Mouse (Mus musculus) mouse embryonic stem cell (cell line): ENCODE data around the gene Fam160a1.

Experiments used
- in situ Hi-C, 2 experiments: fragments of 300-500 bp; cut with MboI; formaldehyde crosslinking; loops; 1 replicate in 1 of 2; 3 replicates in 1 of 2; pipeline ENCODE4 v1.14.3; 2019 to 2020; ENCODE audit warnings: low sequenced_read_pairs in 2 of 2, low pct_unique_long_range_greater_than_20kb in 1 of 2, mixed read lengths in 1 of 2; ENCODE audit not compliant: unreplicated experiment in 1 of 2

Fam160a1 gene

DNA sequence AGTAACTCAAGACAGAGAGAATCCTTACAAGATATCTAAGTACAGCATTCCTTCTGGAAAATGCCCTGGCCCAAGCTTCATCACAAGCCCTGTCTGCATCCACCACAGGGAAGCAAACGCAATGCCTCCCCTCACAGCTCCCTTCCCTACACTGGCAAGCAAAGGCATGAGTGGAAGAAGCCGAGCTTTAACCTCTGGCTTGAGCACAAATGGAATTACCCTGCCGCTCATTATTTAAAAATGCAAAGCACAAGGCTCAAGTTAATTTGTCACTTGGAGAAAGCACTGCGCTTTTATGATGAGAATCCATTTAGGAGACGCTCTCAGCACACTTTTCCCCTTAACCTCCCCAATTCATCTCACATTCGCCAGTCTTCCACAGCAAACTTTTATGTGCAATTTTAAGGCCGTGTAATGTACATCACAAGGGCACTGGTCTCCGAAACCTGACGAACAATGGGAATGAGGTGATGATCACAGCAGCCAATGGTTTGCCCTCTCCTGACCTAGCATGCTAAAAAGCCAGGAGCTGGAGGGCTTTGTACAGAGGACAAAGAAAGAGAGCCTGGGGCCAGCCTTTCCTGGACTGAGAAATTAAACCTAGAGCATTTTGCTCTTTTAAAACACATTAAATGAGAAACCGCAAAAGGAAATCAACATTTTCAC, 15.5 kb upstream of the Fam160a1 start:
- in situ Hi-C loops: no loop called here

DNA sequence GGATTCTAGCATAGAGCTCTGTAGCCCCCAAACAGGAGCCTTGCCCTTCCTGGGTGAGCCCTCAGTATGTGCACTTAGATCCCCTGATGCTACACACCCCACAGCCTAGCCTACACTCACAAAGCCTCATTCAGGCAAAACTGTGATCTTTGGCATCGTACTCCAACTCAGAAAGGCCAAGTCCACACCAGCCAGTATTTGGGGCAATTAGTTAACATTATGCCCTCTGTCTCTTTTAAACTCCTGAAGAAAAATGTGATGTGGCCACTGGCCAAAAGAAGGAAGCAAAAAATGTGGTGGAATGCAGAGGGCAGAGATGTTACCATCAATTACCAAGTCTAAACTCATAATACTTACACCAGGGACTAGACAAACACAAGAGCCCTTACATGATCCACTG, 14.7 kb upstream of the Fam160a1 start:
- in situ Hi-C loops: no loop called here

DNA sequence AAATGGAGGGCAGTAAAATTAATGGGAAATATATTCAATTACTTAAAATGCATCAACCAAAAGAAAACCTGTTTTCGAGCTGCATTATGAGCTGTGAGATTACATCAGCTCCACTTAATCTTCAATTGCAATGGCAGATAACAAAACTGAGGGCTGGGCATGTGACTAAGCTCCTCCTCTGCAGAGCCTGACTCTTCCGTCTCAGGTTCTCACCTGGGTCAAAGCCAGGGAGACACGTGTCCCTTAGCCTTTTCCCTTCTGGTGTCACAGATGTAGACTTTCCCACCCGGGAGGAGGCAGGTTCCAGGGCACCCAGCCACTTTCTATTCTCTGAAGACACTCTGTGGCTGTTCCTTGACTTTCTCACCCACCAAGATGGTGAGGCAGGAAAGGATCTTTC, 12.0 kb upstream of the Fam160a1 start:
- in situ Hi-C loops: no loop called here

DNA sequence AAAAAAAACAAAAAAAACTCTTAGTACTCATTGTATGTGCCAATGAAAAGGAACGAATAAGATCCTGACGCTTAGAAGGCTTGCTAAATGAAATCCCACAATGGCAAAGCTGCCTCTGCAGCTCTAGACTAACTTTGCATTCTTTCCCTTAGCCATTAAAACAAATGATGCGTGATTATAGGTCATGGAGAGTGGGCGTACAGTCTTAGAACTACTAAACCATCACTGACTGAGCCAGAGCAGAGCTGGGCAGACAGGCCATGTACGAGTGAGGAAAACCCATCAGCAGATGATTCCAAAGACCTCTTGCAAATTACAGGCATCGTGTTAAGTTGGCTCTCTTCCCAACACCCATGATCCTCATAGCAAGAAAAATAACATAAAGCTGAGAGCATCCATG, 10.7 kb upstream of the Fam160a1 start:
- in situ Hi-C loops: no loop called here

DNA sequence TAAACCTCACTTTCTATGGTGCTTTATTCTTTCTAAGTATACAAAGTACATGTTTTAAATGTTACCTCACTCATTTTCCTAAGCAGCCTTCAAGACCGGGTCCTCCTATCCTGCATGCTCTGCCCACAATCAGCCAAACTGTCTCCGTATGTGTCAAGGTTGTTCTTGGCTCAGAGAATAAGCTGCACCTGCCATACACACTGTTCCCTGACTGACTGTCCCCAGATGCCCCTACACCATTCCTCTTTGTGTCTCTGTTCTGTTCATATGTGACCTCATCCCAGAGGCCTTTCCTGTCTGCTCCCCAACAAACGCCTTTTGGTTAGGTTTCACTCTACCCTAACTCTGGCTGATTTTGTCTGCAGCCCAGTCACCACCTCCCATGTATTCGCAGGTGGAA, 10.2 kb upstream of the Fam160a1 start:
- in situ Hi-C loops: no loop called here

DNA sequence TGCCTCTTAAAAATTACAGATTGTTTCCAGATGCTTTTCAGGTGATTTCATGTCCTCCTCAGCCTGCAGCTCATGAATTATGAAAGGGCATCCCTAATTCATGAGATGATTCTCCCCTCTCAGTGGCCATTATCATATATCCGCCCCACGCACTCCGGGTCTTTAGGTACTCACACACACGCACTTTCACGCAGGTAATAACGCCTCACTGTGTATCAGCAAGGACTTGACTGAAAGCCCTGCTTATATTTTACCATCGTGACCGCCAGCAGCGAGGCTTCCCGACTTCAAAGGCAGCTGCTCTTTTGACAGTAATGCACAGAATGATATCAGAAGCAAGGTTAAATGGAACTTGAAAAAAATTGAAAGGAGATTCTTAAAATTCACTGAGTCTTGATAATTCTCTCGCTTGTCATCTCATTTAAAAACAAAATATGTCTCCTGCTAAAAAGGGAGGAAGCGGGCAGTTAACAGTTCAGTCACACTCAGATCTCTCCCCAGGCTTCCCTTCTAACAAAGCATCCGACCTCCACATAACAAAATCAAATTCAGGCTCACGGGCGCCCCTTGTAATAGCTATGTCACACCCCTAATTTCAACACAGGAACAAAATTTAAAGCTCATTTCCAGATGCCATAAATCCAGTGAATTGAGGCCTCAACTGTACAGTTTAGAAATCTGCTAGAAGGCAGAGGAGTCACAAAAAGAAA, 3.9 kb upstream of the Fam160a1 start:
- in situ Hi-C loops: no loop called here

DNA sequence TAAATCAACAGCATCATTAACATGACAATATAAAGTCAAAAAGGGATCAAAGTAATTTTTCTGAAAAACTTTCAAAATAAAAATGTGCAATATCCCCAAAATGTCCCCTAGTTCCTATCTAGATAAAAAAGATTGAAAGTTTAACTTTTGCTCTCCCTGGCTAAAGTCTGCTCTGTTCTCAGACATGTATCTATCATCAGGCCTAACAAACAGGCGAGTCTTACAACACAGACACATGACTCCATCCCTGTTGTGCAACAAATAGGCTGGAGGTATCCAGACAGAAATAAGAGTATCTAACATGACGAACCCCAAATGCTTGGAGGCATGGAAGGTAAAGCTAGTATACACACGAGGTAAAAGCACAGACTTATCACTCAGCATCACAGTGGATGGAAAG, 2.2 kb upstream of the Fam160a1 start:
- in situ Hi-C loops: no loop called here

DNA sequence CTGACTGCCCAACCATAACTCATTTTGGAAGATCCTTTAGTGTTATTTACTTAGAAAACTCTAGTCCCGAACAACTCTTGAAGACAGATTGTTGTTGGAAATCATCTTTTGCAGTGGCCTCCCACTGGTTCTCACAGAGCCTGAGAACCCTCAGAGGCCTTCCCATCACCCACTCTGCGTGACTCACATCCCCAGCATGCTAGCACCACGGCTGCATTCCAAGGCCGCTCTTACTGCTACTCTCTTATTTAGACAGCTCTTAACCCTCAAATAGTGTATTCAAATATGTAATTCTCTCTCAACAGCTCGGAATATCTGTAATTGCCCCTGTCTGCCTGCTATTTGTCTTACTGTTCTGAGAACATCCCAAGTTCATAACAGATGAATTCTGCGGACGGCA, 2.9 kb downstream of the Fam160a1 start:
- in situ Hi-C loops: no loop called here

DNA sequence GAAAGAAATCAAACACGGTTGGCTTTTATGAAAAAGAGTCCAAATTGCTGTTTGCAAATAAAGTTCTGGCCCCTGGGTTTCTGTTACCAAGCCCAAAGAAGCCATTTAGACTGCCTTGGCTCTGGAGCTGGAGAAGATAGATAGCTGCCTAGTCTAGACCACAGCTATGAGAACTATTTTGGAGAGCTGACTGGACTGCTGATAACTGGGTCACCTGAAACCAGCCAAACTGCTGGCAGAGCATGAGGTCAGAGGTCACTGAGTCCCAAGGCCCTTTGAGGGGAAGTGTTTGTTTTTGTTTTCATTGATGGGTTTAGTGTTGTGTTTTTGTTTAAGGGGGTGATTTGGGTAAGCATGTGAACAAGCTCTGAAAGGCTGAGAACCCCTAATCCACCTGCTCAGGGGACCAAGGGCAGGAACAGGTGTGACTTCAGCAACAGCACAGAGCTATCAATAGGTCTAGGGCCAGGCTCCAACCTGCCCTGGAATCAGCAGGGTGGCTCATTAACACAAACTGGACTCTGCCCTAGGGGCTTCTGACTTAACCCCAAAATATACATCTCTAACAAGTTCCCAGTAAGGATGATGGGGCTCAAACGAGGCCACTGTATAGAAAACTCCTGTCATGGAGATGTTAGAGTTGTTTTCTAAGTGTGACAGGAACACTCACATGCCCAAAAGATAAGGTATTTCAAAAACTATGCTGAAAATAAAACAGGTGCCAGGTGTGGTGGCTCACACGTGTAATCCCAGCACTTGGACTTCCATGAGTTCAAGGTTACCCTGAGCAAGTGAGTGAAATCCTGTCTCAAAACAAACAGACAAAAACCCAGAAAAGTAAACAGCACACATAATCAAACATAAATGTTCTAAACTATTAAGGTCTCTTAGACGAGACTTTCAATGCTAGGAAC, 3.7 kb downstream of the Fam160a1 start:
- in situ Hi-C loops: no loop called here

DNA sequence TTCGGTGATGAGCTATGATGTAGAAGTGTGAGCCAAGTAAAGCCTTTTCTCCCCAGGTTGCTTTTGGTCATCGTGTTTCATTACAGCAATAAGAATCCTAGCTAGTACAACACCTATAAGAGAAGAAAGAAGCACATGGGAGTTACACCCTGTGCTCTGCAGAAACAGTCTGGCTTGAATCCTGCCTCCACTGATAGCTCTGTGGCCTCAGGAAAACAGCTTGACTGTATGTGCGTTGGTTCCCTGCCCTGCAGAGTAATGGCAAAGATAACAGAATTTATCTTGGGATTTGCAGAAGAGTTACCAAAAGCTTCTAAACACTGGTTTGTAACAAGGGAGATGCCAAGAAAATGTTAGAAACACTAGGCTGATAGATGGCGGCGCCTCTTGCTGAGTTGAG, 5.1 kb downstream of the Fam160a1 start:
- in situ Hi-C loops: no loop called here

DNA sequence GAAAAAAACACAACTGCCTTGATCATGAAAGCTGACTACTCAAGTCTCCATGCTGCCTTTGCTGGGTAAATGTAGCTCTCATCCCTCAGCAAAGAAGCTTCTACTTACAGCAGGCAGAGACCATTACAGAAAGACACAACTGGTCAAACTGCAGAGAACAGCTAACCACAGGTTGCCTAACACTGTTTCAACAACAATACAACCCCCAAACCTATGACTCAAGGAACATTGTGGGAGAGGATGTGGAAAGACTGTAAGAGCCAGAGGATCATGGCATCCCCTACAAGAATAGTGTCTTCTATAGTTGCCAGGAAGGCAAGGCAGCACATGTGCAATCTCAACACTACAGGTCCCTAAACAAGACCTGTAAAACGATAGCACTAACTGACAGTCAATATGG, 23.9 kb downstream of the Fam160a1 start:
- in situ Hi-C loops: no loop called here

DNA sequence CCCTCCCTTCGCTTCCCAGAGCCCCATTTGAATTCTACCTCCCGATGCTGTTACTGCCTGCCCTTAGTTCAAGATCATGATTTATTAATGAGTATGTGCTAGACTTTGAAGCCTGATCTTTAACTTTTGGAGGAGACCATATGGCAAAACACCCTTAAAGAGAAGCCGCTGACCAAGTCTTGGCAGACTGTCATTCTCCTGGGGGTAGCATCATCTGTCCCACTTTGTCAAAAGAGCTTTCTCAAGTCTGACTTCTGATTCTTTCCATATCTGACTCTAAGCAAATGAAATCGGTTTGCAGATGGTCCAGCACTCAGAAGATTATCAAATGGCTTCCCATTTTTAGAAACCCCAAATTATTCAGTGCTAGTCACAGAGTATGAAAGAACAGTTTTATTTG, 27.3 kb downstream of the Fam160a1 start:
- in situ Hi-C loops: no loop called here

DNA sequence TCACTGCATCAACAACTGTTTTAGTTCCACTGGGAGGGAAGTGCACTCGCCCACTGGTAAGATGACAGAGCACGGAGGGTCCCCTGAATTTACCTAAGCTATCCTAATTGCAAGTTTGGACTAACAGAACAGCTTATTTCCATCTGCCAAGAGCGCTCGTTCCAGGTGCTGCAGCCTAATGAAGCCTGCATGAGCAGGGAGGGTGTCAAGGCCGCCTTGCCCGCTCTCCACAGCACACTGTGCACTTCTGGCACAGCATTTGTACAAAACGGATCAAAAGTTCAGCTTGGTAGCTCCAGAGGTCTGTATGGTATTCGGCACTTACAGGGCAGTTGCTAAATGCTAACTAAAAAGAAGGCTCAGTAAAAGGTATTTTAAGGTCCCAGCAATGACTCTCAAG, 30.6 kb downstream of the Fam160a1 start:
- in situ Hi-C loops: no loop called here

DNA sequence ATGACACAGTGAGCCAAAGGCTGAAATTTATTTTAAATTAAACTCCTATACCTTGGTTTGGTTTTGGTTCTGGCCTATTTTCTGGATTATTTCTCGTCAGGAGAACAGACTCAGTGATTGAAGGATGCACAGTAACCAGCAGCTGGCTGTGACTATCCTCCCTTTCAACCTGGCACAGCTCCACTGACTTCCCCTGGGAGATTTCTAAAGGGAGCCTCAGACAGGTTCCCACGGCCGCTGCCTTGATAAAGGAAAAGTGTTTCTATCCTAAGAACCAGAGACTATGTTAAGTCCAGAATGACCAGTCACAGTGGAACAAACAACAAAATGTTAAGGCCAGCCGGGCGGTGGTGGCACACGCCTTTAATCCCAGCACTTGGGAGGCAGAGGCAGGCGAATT, 36.2 kb downstream of the Fam160a1 start:
- in situ Hi-C loops: no loop called here

DNA sequence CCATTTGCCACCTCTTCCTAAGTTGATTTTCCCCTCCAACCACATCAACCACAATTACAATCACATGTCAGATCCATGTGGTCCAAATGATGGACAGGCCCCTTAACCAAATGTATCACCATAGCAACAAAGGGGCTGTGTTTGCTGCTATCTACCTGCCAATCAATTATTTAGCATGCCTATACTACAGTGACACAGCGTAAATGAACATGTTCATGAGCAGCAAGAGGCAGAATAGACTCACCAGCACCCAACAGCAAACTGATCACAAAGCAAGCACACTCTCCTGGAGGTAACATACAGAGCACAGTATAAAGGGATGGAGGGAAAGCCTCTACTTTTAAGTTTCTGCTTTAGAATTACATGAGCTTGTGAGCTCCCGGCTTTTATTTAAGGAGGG, 36.8 kb downstream of the Fam160a1 start:
- in situ Hi-C loops: no loop called here

DNA sequence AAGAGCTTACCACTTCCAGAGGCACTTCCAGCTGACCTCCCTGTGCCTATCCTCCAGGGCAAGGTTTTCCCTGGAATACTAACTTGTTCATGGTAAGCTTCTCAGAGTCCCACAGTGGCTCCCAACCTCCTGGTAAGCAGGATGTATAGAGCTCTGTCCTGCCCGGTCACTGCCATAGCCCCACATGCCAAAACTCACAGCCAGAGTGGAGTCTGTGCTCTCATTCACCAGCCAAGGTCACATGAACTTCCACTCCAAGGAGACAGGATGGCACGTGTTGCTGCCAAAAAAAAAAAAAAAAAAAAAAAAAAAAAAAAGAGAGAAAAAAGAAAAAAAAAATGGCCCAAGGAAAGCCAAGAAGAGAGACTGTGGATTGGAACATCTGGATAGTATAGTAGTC, 39.2 kb downstream of the Fam160a1 start:
- in situ Hi-C loops: no loop called here

DNA sequence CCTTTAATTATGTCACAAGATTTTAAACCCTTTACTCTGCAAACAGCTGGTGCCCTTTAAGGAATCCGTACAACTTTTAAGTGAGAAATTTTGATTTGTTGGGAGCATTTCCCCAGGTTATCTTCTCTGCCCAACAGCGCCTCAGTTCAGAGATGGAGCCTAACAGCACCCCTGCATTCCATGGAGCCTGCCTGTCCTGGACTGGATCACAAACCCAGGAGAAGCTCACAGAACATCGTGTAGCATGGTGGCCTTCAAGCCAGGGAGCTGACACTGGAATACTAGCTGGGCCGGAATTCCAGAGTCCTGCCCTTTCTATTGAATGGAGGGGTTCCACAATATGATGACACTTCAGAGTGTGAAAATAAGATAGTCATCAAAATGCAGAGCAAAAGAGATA, 39.7 kb downstream of the Fam160a1 start:
- in situ Hi-C loops: no loop called here

DNA sequence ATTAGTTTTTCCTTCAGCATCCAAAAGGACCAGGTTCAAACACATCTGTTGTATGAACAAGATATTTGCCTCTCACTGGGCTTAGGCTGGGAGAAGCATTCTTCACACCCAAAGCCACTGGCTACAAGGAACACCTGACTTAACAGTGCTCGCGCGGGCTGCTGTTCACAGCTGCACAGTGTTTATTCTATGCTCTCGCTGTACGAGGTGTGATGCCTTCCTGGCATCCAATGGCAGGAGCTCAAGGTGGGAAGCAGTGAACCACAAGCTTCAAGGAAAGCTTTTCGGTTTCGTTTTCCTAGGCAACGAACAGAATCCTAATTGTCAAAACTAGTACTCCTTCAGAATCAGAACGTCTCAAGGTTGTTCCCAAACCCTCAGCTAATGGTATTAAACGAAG, 40.4 kb downstream of the Fam160a1 start:
- in situ Hi-C loops: no loop called here

DNA sequence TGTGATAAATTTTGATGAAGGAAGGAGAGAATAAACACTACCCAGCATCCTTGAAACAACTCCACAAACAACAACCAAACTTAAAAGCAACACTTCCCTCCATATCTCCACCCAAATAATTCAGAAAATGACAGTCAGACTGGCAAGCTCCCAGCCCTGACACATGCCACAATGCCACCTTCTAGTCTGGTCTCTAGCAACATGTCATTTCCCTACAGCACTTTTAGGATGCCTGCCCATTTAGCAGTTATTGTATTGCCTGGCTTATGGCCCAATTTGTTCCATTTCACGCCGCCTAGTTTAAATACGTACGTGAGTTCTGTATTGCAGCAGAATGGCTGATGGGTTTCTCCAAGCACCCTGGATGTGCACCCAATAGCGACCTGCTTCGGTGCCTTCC, 41.0 kb downstream of the Fam160a1 start:
- in situ Hi-C loops: no loop called here
